Mouse (Mus musculus) intestine, embryonic 16.5 days (tissue): ENCODE results near the gene Galr3. TPM values are rescaled to one million over a fixed set of nuclear protein-coding genes. Genes with fewer than 3 reads are reported as not detected.

Experiments
- ATAC-seq: fragments of 200-750 bp; cut with Nextera tagmentation; 2 replicates; pipeline ENCODE4 v1.8.0; 2017; ENCODE audit warnings: moderate TSS enrichment, moderate library complexity
- H3K27ac ChIP-seq: fragments of 300-500 bp; sonication (generic); 2 replicates; pipeline ENCODE4 v1.5.1; 2014; ENCODE audit warnings: mild to moderate bottlenecking, low read length
- H3K27me3 ChIP-seq: fragments of 300-500 bp; sonication (generic); replicated peaks from 2 replicates; pipeline ENCODE4 v1.6.1; 2014; ENCODE audit warnings: low read length, control low read depth, mixed read lengths; ENCODE audit not compliant: control insufficient read depth, insufficient read depth
- H3K36me3 ChIP-seq: fragments of 300-500 bp; sonication (generic); 2 replicates; pipeline ENCODE4 v1.6.1; 2014; ENCODE audit warnings: low read length, control low read depth; ENCODE audit not compliant: control insufficient read depth, insufficient read depth
- H3K4me1 ChIP-seq: fragments of 300-500 bp; sonication (generic); 2 replicates; pipeline ENCODE4 v1.6.1; 2014; ENCODE audit warnings: low read length, control low read depth, mixed read lengths; ENCODE audit not compliant: control insufficient read depth, insufficient read depth
- H3K4me2 ChIP-seq: fragments of 300-500 bp; sonication (generic); 2 replicates; pipeline ENCODE4 v1.6.1; 2014; ENCODE audit warnings: low read depth, low read length, control low read depth
- H3K4me3 ChIP-seq: fragments of 300-500 bp; sonication (generic); 2 replicates; pipeline ENCODE4 v1.5.1; 2014; ENCODE audit warnings: mild to moderate bottlenecking, low read length
- H3K9ac ChIP-seq: fragments of 300-500 bp; sonication (generic); 2 replicates; pipeline ENCODE4 v1.6.1; 2014; ENCODE audit warnings: low read depth, low read length
- H3K9me3 ChIP-seq: fragments of 300-500 bp; sonication (generic); 2 replicates; pipeline ENCODE4 v1.6.1; 2016; ENCODE audit warnings: low read length, control low read depth; ENCODE audit not compliant: control insufficient read depth
- WGBS: fragments of 180-500 bp; shearing (Covaris S2); extraction: QIAGEN DNeasy Blood & Tissue Kit; methylation state at CpG from one replicate; pipeline ENCODE4 v1.1.7; 2014; 5-methylcytosine and 5-hydroxymethylcytosine counted together
- polyA plus RNA-seq: library from polyadenylated mRNA; unstranded; fragments of >200 nt; fragmentation: Nextera tagmentation; extraction: Ambion mirVana; gene quantifications from 2 replicates; pipeline ENCODE4 v1.2.1, GENCODE M21; 2015

Gene Galr3
- polyA plus RNA-seq, 1 experiment from 2014 or later = 1.8 TPM

DNA sequence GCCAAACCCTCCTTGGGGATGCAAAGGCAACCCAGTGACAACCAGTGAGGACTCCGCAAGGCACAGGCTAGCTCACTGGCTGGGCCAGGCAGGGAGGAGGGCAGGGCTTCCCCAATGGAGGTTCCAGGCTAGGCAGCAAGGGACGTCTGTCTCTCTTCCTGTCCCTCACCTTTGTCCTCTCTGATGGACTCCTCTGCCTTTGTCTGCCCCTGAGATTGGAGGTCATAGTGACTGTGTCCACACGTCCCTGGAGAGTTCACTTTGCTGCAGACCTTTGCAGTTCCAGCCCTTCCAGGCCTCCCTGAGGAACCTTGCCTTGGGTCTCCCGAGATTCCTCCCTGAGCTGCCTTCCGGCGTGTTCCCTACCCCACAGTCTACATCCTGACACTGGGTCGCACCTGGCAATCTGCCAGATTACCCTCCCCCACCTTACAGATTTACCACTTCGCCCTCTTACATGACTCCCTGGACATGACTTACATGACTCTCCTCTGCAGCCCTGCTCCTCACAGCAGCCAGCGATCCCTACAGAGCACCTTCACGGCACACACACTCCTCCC lies 18.9 kb upstream of the Galr3 start:
- Histone ChIP-seq H3K27ac (peak overlapping the region; percentile 24), H3K4me3 (no peak overlapping the region), H3K4me1 (peaks cover 37% of the 10 kb centered on the region), H3K4me2 (no peak overlapping the region), H3K36me3 (no peaks in the 10 kb centered on the region), H3K9ac (peak overlapping the region; percentile 39), H3K9me3 (no peaks in the 10 kb centered on the region), H3K27me3 (no peaks in the 10 kb centered on the region)
- 46% methylated on average over 10 of the region's 10 CpGs for WGBS
- peak; percentile 19; the same call in 1 of the 2 replicates for ATAC-seq

DNA sequence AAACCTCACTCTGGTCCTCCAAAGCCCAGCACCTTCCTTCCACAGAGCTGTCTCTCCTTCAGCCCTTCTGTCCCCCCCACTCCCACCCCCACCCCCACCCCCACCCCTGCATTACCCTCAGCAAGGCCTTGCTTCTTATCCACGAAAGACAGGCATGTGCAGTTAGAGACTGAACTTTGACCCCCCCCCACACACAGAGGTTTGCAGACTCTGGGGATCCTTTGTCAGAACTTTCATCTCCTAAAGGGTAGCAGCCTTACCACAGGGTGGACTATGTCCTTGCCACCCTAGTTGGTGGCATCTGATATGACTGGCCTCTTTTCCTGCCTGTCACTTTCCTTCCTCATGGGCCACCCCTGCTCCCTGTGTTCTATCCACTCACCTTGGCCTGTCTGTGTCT lies 18.3 kb upstream of the Galr3 start:
- WGBS = 33% methylated on average over 1 of the region's 1 CpGs
- no peak overlapping the region for H3K4me3 ChIP-seq
- no peak for ATAC-seq
- peak overlapping the region; percentile 24; the same call in 1 of the 2 replicates for H3K27ac ChIP-seq
- H3K36me3 ChIP-seq = no peaks in the 10 kb centered on the region
- no peak overlapping the region for H3K4me2 ChIP-seq
- no peaks in the 10 kb centered on the region for H3K27me3 ChIP-seq
- no peak overlapping the region for H3K9ac ChIP-seq
- peaks cover 37% of the 10 kb centered on the region for H3K4me1 ChIP-seq
- H3K9me3 ChIP-seq = no peaks in the 10 kb centered on the region

DNA sequence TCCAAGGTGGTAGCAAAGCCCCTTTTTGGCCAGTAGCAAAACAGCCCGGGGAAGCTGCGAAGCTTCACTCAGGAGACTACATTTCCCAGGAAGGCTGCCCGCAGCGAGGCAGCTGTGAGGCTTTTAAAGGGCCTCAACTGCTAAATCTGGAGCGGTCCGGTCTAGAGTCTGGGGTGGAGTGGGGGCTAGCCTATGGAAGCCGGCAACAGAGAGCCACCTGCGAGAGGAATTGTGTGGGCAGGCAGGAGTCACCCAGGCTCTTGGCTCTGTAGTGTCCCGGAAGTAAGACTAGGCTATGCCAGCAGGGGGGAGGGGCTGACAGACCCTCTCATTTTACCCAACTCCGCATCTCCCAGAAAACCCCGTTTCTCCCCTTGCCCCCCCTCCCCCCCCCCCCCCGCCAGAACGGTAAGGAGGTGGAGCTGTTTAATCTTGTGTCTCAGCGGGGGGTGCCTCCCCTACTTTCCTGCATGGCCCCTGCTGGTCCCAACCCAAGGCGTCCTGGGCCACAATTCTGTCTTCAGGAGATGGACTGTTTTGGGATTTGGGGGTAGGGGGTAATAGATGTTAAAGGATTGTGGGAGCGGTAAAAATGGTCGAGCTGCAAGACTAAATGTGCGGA lies 15.9 kb upstream of the Galr3 start:
- WGBS = 13% methylated on average over 16 of the region's 18 CpGs
- Histone ChIP-seq H3K4me2 (peak overlapping the region; percentile 96), H3K9me3 (no peaks in the 10 kb centered on the region), H3K27me3 (no peaks in the 10 kb centered on the region), H3K9ac (peak overlapping the region; percentile 59), H3K4me1 (peaks cover 35% of the 10 kb centered on the region), H3K27ac (peak overlapping the region; percentile 98), H3K4me3 (peak overlapping the region; percentile 20), H3K36me3 (no peaks in the 10 kb centered on the region)
- no peak for ATAC-seq

DNA sequence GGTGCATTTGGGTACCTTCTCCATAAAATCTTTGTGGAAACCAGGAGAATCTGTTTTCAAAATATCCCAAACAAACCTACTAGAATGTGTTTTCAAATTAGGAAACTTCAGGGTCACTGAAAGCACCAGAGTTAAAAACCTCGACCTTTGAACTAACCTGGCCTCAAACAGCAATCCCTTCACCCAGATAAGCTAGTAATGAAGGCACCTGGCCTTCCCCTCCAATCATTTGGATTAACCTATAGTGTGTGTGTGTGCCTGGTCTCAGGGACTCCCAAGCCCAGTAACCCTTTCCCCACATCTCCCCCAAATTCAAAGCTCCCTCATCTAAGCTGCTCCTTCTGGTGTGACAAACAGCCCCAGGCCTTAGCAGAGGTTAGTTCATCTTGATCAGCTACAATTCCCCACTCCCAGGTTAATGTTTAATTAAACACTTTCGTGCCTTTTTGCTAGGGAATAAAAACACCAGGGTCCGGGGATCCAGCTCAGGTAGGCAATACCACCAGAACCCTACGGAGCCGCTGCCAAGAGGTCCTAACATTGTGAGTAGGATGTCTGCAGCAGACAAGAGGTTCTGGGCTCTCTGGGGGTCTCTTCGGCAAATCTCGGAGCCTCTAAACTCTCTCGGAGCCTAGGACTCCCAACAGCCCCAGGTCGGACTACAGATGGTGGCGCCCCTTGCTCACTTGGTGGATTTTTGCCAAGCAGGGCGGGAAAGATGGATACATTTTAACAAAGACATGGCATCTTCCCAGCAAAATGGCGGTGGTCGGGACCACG lies 15.0 kb upstream of the Galr3 start:
- Histone ChIP-seq H3K9ac (peak overlapping the region; percentile 100), H3K4me2 (peak overlapping the region; percentile 96), H3K27me3 (no peaks in the 10 kb centered on the region), H3K27ac (peak overlapping the region; percentile 98), H3K36me3 (no peaks in the 10 kb centered on the region), H3K9me3 (no peaks in the 10 kb centered on the region), H3K4me3 (peak overlapping the region; percentile 69), H3K4me1 (peaks cover 35% of the 10 kb centered on the region)
- ATAC-seq = no peak
- WGBS = 35% methylated on average over 14 of the region's 14 CpGs

DNA sequence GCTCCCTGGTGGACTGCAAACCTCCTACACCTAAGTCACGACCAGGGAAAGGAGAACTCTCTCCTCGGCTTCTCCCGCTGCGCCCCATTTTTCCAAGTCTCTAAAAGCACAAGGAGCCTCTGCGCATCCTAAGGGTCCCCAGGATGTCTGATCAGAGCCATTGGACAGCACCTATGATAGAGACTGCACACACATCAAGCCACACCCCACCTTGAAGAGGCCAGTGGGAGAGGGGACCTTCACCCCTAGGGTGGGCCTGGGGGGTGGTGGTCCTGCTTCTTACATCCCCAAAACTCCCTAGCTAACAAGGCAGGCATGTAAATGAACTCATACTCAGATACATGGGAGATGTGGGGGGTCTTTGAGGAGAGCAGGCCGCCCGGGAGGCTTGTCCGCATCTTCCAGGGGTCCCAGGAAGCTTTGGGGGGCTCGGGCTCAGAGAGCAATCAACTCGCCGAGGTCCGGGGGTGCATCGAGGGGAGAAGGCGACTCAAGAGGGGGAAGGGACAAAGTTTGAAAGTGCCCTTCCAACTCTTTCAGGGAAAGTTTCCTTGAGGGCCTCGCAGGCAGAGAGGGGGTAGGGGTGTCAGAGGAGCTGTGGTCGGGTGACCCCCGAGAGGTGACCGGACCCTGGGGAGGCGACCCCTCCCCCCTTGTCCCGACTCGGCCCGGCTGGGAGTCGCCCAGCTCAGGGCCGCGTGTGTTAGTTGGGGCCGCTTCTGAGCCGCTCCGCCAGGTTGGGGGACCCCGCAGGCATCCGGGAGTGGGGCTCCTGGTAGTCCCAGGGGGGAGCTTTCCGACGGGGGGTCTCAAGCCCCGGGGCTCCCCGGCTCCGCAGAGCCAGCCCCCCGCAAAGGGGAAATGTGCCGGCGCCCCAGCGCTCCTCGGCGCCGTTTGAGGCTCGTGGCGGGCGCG lies 14.1 kb upstream of the Galr3 start:
- WGBS = 5% methylated on average over 42 of the region's 46 CpGs

DNA sequence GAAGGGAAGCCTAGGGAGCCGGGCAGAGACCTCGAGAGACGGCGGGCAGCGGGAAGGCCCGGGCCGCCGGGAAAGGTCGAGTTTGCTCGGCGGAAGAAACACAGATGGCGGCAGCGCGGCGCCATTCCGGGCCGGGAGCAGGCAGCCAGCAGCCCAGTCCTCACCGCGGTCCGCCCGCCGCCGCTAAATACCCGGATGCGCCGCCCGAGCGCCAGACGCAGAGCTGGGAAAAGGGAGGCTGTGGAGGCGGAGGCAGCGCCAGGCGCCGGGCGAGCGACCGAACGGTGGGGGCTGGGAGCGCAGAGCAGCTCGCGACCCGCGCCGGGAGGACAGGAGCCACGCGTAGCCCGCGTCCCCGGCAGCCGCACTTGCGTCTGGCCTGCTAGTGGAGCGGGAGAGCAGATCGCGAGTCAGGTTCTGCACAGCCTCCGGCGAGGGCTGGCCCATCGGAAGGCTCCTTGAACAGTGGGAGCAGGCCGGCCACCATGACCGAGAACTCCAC lies 13.4 kb upstream of the Galr3 start, which contains the start of gene H1f0:
Gene H1f0 (plus strand): TSS at position 214 of the 502 bp plus-strand sequence.
- Histone ChIP-seq H3K4me3 (peak within 1 kb of the TSS; percentile 69), H3K9me3 (no peaks in the 10 kb centered on the region), H3K4me2 (peak within 1 kb of the TSS; percentile 96), H3K9ac (peak within 1 kb of the TSS; percentile 100), H3K27me3 (no peaks in the 10 kb centered on the region), H3K36me3 (no peaks in the 10 kb centered on the region), H3K4me1 (peaks cover 35% of the 10 kb centered on the region), H3K27ac (peak within 1 kb of the TSS; percentile 98)
- peak; percentile 62 for ATAC-seq
- WGBS = under 1% methylated on average over 52 of the region's 58 CpGs

More for the DNA sequence above, 14.1 kb upstream of the Galr3 start:
- no peak for ATAC-seq
- Histone ChIP-seq H3K9me3 (no peaks in the 10 kb centered on the region), H3K9ac (peak overlapping the region; percentile 100), H3K4me3 (peak overlapping the region; percentile 69), H3K4me1 (peaks cover 40% of the 10 kb centered on the region), H3K27ac (peak overlapping the region; percentile 98), H3K27me3 (no peaks in the 10 kb centered on the region), H3K4me2 (peak overlapping the region; percentile 96), H3K36me3 (no peaks in the 10 kb centered on the region)

DNA sequence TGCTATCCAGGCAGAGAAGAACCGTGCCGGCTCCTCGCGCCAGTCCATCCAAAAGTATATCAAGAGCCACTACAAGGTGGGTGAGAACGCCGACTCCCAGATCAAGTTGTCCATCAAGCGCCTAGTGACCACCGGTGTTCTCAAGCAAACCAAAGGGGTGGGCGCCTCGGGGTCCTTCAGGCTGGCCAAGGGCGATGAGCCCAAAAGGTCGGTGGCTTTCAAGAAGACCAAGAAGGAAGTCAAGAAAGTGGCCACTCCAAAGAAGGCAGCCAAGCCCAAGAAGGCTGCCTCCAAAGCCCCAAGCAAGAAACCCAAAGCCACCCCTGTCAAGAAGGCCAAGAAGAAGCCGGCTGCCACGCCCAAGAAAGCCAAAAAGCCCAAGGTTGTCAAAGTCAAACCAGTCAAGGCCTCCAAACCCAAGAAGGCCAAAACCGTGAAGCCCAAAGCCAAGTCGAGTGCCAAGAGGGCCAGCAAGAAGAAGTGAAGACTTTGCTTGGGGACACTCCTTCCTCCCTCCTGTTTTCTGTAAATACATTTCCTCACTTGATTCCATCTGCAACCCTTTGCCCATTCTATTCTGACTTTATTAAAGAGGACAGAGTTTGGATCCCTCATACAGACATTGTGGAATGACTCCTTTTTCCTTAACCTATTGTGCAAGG lies 12.7 kb upstream of the Galr3 start:
- ATAC-seq = no peak
- H3K27ac ChIP-seq = peak overlapping the region; percentile 98
- peak overlapping the region; percentile 100 for H3K9ac ChIP-seq
- peaks cover 32% of the 10 kb centered on the region for H3K4me1 ChIP-seq
- H3K4me2 ChIP-seq = peak overlapping the region; percentile 96
- H3K27me3 ChIP-seq = no peaks in the 10 kb centered on the region
- no peaks in the 10 kb centered on the region for H3K36me3 ChIP-seq
- H3K4me3 ChIP-seq = peak overlapping the region; percentile 69
- 14% methylated on average over 16 of the region's 16 CpGs for WGBS
- no peaks in the 10 kb centered on the region for H3K9me3 ChIP-seq

DNA sequence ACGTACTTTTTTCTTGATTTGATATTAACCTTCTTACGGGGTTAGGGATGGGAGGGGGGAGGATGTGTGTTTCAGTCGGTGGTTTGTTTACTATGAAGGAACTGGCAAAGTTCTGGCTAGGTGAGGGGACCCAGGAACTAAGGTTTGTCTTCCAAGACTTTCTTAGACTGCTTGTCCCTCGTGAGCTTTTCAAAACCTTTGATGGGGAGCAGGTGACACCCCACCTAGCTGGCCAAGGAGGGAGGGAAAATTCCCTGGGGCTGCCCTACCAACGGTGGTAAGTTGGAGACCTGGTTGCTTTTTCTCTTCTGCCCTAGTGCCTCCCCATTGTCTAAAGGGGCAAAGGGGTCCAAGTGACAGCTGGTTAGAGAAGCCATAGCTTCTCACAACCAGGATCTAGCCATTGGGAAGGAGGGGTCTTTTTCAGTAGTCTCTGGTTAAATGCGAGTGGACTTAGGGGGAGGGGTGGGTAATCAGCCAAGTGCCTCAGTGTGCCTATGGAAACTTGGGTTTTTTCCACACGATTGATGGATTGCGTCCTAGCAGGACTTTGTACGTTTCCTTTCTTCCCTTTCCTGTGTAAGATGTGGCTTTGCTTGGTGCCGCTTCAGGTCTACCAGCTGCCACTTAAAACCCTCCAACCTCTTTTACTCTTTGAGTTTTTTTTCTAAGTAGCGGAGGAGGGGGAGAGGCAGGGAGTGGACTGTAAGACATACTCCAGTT lies 12.0 kb upstream of the Galr3 start:
- no peaks in the 10 kb centered on the region for H3K9me3 ChIP-seq
- WGBS = 4% methylated on average over 11 of the region's 11 CpGs

More for the DNA sequence above, 12.0 kb upstream of the Galr3 start:
- Histone ChIP-seq H3K36me3 (no peaks in the 10 kb centered on the region), H3K4me1 (peaks cover 32% of the 10 kb centered on the region), H3K4me2 (peak overlapping the region; percentile 96), H3K27me3 (no peaks in the 10 kb centered on the region), H3K4me3 (peak overlapping the region; percentile 69), H3K27ac (peak overlapping the region; percentile 87), H3K9ac (peak overlapping the region; percentile 100)
- ATAC-seq = no peak
